Mouse (Mus musculus) duodenum, adult 2 months (tissue): ENCODE results near the gene Olfr1321. TPM values are rescaled to one million over a fixed set of nuclear protein-coding genes. Genes with fewer than 3 reads are reported as not detected.

ENCODE experiments used
- polyA plus RNA-seq: library from polyadenylated mRNA; depleted of rRNA; stranded (reverse); fragments of >200 nt; gene quantifications from 2 replicates; pipeline ENCODE4 v1.2.3, GENCODE M21; 2012; ENCODE audit warnings: low replicate concordance; rRNA removed

Gene Olfr1321
- polyA plus RNA-seq, result not detected in 2 replicates

DNA sequence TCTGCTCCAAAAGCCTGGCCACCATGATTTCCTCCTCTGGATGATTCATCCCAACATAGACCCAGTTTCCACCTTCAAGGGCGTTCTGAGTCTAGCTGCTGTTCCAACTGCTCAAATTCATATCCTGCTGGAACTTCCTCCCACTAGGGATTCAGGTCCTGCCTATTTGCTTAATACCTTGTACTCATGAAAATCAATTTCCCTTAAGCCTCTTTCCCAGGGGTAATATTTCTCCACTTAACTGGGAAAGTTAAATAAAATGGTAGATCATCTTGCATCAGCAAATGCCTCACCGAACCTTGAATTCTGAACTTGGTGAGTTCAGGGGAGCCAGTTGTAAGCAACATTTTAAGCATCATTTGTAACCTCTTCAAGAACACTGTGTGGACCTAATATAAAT is at the start of gene Olfr1321:
Gene Olfr1321, minus strand, starts transcription at position 101 of the 400 bp plus-strand sequence.

Other genes with a start within 250 kb of the Olfr1321 start
- gene Olfr1320, start 62.7 kb downstream of the Olfr1321 start, polyA plus RNA-seq, result not detected in 2 replicates
- gene Igsf1, start 62.7 kb upstream of the Olfr1321 start, polyA plus RNA-seq, result not detected in 2 replicates
- not detected in 2 replicates for gene Olfr1322, start 156.4 kb upstream of the Olfr1321 start, polyA plus RNA-seq